Mouse (Mus musculus) liver, embryonic 12.5 days (tissue): ENCODE measurements around the gene Ninj2. TPM values are rescaled to one million over a fixed set of nuclear protein-coding genes. Genes with fewer than 3 reads are reported as not detected.

Source experiments
- ATAC-seq: fragments of 200-750 bp; cut with Nextera tagmentation; 2 replicates; pipeline ENCODE4 v1.8.0; 2017; ENCODE audit warnings: moderate number of reproducible peaks, mild to moderate bottlenecking, moderate library complexity
- H3K27ac ChIP-seq: fragments of 300-500 bp; sonication (generic); 2 replicates; pipeline ENCODE4 v1.5.1; 2016; ENCODE audit warnings: mild to moderate bottlenecking
- H3K27me3 ChIP-seq: fragments of 300-500 bp; sonication (generic); replicated peaks from 2 replicates; pipeline ENCODE4 v1.6.1; 2016; ENCODE audit warnings: mild to moderate bottlenecking, moderate library complexity
- H3K36me3 ChIP-seq: fragments of 300-500 bp; sonication (generic); 2 replicates; pipeline ENCODE4 v1.6.1; 2016; ENCODE audit warnings: mild to moderate bottlenecking, moderate library complexity
- H3K4me1 ChIP-seq: fragments of 300-500 bp; sonication (generic); 2 replicates; pipeline ENCODE4 v1.6.1; 2016
- H3K4me2 ChIP-seq: fragments of 300-500 bp; sonication (generic); 2 replicates; pipeline ENCODE4 v1.6.1; 2016; ENCODE audit warnings: mild to moderate bottlenecking, moderate library complexity
- H3K4me3 ChIP-seq: fragments of 300-500 bp; sonication (generic); 2 replicates; pipeline ENCODE4 v1.5.1; 2016; ENCODE audit warnings: mild to moderate bottlenecking, moderate library complexity
- H3K9ac ChIP-seq: fragments of 300-500 bp; sonication (generic); 2 replicates; pipeline ENCODE4 v1.6.1; 2016; ENCODE audit warnings: mild to moderate bottlenecking, moderate library complexity
- H3K9me3 ChIP-seq: fragments of 300-500 bp; sonication (generic); replicated peaks from 2 replicates; pipeline ENCODE4 v1.6.1; 2016; ENCODE audit warnings: mild to moderate bottlenecking, moderate library complexity
- whole genome bisulfite sequencing: fragments of 180-500 bp; shearing (Covaris S2); methylation state at CpG from one replicate; pipeline ENCODE4 v1.1.7; 2016; ENCODE audit not compliant: insufficient replicate concordance; 5-methylcytosine and 5-hydroxymethylcytosine counted together
- polyA plus RNA-seq: library from polyadenylated mRNA; unstranded; fragments of >200 nt; fragmentation: Nextera tagmentation; extraction: Ambion mirVana; gene quantifications from 2 replicates; pipeline ENCODE4 v1.2.1, GENCODE M21; 2016

Ninj2 gene
- polyA plus RNA-seq, 1 experiment from 2014 or later: not detected

DNA sequence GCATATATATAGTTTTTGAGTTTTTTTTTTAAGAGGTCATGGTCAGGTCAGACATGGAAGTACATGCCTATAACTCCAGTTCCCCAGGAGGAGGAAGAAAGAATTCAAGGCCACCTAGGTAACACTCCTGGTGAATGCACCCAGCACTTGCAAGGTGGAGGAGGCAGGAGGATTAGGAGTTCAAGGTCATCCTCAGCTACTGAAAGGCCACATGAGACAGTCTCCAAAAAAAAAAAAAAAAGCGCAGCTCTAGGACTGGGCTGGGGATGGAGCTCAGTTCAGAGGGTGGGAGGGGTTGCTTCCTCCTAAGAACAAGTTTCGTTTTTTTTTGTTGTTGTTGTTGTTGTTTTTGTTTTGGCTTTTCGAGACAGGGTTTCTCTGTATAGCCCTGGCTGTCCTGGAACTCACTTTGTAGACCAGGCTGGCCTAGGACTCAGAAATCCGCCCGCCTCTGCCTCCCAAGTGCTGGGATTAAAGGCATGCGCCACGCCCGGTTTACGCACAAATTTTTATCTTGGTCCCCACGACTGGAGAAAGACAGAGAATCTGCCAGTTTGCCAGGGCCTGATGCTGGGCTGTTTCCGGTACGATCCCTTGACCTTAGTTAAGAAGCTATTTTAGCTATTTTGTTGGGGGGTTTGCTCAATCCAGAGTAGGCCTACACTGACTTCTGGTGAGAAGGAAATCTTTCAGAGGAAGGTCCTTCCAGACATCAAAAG lies 92.0 kb downstream of the Ninj2 start:
- H3K36me3 ChIP-seq: no peaks in the 10 kb centered on the region
- no peak overlapping the region for H3K4me2 ChIP-seq
- no peaks in the 10 kb centered on the region for H3K9me3 ChIP-seq
- no peak overlapping the region for H3K27ac ChIP-seq
- H3K4me3 ChIP-seq: no peak overlapping the region
- H3K27me3 ChIP-seq: peaks cover 19% of the 10 kb centered on the region; the same call in 1 of the 2 replicates
- ATAC-seq: no peak
- H3K4me1 ChIP-seq: peaks cover 52% of the 10 kb centered on the region
- no peak overlapping the region for H3K9ac ChIP-seq
- 74% methylated on average over 12 of the region's 12 CpGs for WGBS

DNA sequence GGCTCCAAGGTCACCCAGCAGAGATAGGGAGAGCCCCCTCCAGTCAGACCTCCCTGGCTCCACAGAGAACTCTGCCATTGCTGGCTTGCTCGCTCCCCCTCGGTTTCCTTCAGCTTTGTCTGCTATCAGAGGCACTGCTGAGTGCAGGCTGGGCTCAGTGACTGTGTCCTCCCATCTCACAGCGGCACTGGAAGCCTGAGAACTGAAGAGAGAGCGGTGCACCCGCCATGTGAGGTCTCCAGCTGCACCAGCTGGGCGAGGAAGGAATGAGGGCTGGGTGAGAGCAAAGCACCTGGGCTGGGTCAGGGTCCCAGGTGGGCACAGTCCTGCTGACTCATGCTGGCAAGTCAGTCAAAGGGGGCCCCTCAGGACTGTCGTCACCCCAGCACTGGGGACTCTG lies 92.6 kb downstream of the Ninj2 start:
- Histone ChIP-seq H3K9ac (no peak overlapping the region), H3K36me3 (no peaks in the 10 kb centered on the region), H3K27me3 (peaks cover 19% of the 10 kb centered on the region; the same call in 1 of the 2 replicates), H3K4me2 (no peak overlapping the region), H3K9me3 (no peaks in the 10 kb centered on the region), H3K27ac (no peak overlapping the region), H3K4me1 (peaks cover 51% of the 10 kb centered on the region), H3K4me3 (no peak overlapping the region)
- no peak for ATAC-seq
- WGBS: 60% methylated on average over 7 of the region's 7 CpGs

DNA sequence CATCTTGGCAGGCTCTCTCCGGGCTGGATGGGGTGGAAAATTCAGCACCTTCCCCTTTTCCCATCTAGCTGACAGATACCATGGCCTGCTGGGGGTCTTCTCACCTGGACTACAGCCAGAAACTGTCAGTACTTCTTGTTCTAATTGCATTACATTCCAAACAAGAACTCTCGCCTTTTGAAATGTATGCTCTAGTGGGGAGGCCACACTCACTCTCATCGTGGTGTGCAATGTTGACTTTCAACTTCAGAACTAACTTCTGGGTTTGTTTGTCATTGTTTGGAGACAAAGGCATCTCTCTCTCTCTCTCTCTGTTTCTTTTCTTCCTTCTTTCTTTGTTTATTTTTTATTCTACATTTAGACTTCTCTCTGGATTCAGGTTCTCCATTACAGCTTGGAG lies 93.4 kb downstream of the Ninj2 start:
- 62% methylated on average over 3 of the region's 3 CpGs for WGBS
- Histone ChIP-seq H3K36me3 (no peaks in the 10 kb centered on the region), H3K9ac (no peak overlapping the region), H3K4me1 (peaks cover 59% of the 10 kb centered on the region), H3K27ac (no peak overlapping the region), H3K9me3 (no peaks in the 10 kb centered on the region), H3K4me2 (no peak overlapping the region), H3K4me3 (no peak overlapping the region), H3K27me3 (peaks cover 19% of the 10 kb centered on the region; the same call in 1 of the 2 replicates)
- ATAC-seq: no peak

DNA sequence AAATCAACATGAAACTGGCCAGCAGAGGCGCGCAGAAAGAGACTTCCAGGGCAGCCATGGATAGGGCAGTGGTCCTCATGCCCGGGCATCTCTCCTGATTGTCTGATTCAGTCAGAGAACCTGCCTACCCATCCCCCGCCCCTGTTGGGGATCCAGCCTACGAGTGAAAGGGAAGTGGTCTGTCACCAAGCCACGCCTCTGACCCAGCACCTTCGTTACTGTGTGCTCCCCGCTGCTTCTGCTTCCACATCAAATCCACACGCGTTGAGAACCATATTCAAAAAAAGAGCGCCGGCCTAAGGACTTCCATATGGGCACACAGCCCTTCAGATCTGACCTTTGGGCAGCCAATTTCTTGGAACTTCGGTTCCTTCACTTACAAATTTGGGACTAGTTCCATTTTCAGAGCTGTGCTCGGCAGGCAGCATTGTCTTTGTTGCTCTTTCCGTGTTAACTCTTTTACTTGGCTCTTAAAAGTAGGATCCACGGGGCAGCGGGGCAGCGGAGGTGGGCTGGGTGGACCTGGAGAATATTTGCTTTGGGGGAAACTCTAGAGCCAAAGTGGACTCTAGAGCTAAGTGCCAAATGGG lies 94.5 kb downstream of the Ninj2 start:
- 6% methylated on average over 18 of the region's 18 CpGs for whole genome bisulfite sequencing
- no peak for ATAC-seq

DNA sequence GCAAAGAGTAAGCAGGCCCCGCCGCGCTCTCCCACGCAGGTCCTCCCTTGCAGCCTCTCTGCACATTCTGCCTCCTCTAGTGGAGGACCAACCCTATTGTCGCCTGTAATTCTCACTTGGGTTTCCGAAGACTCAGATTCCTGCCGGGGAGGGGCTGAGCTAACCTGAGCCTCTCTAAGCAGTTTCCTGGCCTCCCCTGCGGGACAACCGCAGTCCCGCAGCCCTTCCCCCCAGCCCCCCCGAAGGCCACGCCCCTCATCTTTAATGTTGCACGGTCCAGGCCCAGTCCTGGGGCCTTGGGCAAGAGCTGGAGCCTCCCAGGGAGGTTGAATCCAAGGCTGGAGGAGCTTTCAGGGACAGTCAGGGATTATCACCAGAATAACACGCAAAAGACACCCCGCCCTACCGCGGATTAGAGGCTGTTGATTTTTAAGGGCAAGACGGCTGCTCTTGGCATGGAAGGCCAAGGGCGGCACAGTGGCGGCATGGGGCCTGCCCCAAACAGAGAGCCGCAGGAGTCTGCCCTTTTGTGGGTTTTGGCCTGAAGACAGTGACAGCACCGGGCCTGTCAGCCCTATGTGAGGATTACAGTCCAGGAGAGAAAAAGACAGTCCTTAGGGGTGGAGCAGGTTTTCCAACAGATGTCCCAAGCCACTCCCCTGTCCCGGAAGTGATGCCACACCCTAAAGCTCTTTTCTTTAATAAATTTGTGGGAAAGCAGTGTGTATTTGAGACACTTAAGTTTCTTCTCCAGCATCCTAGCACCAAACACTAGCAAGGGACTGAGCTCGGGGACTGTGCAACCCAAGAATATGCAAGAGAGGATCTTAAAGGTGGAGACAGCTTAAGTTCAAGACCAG lies 95.5 kb downstream of the Ninj2 start:
- no peaks in the 10 kb centered on the region for H3K36me3 ChIP-seq
- H3K4me2 ChIP-seq: peak overlapping the region; percentile 67
- peak overlapping the region; percentile 57 for H3K9ac ChIP-seq
- peak overlapping the region; percentile 38 for H3K4me3 ChIP-seq
- H3K4me1 ChIP-seq: peaks cover 79% of the 10 kb centered on the region
- no peaks in the 10 kb centered on the region for H3K9me3 ChIP-seq
- WGBS: 24% methylated on average over 24 of the region's 24 CpGs
- H3K27me3 ChIP-seq: peaks cover 19% of the 10 kb centered on the region; the same call in 1 of the 2 replicates
- peak overlapping the region; percentile 57 for H3K27ac ChIP-seq
- peak; percentile 43 for ATAC-seq

More for the DNA sequence above, 94.5 kb downstream of the Ninj2 start:
- H3K4me3 ChIP-seq: peak overlapping the region; percentile 38
- peaks cover 70% of the 10 kb centered on the region for H3K4me1 ChIP-seq
- peak overlapping the region; percentile 57 for H3K9ac ChIP-seq
- H3K27me3 ChIP-seq: peaks cover 19% of the 10 kb centered on the region; the same call in 1 of the 2 replicates
- no peaks in the 10 kb centered on the region for H3K9me3 ChIP-seq
- H3K4me2 ChIP-seq: peak overlapping the region; percentile 67
- H3K36me3 ChIP-seq: no peaks in the 10 kb centered on the region
- peak overlapping the region; percentile 57; the same call in 1 of the 2 replicates for H3K27ac ChIP-seq

DNA sequence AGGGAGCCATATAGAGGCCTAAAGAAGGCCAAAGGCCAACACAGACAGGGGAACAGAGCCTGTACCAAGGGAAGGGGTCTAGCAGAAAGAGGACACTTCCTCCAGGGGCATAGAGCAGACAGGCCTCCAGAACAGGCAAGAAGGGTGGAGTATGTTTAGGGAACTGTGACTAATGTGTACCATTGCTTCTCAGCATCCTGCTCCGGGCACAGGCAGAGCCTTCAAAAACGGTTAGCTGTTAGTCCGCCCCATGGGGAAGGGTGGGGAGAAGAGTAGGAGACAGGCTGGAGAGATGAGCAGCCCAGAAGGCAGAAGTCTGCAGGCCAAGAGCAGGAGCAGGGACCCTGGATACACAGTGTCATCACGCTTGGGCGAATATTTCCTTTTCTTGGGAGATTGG lies 96.1 kb downstream of the Ninj2 start:
- Histone ChIP-seq H3K4me1 (peaks cover 86% of the 10 kb centered on the region), H3K27ac (no peak overlapping the region)
- no peak for ATAC-seq

DNA sequence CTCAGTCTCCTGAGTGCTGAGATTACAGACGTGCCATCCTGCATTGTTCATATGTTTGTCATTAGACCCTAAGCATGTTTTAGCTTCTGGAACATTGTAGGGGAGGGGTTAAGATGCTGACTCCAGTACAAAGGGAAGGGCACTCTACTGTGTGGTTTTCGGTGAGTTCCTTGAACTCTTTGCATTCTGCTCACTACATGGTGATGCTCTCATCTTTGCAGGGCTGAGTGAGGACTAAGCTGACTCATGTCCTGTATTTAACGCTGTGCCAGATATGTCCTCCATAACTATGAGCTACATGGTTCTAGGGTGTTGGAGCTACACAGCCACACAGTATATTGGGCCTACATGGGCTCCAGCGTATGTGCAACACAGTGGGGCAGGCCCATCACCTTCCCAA lies 97.2 kb downstream of the Ninj2 start:
- Histone ChIP-seq H3K4me3 (no peak overlapping the region), H3K4me1 (peaks cover 87% of the 10 kb centered on the region), H3K9ac (no peak overlapping the region), H3K4me2 (no peak overlapping the region), H3K36me3 (no peaks in the 10 kb centered on the region), H3K9me3 (no peaks in the 10 kb centered on the region), H3K27ac (peak overlapping the region; percentile 65; the same call in 1 of the 2 replicates), H3K27me3 (peaks cover 24% of the 10 kb centered on the region; the same call in 1 of the 2 replicates)
- ATAC-seq: no peak
- 80% methylated on average over 4 of the region's 4 CpGs for WGBS

More for the DNA sequence above, 96.1 kb downstream of the Ninj2 start:
- Histone ChIP-seq H3K27me3 (peaks cover 19% of the 10 kb centered on the region; the same call in 1 of the 2 replicates), H3K9ac (no peak overlapping the region), H3K36me3 (no peaks in the 10 kb centered on the region), H3K4me2 (no peak overlapping the region), H3K4me3 (no peak overlapping the region), H3K9me3 (no peaks in the 10 kb centered on the region)
- WGBS: 69% methylated on average over 5 of the region's 5 CpGs

DNA sequence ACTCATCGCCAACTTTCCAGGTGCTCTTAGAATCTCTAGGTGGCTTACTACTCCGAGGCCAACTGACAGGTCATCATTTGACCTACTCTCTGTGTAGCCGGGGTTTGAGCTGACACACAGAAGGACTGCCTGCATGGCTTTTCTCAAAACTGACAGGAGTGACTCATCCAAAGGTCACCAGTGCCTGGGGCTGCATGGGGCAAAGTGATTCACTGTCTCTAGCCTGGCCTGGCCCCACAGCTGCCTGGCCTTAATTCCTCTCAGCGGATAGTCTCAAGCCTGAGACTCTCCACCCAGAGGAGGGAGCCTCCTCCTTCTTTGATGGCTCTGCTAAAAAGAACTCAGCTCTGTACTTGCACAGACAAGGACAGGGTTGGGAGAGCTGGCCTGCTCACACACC lies 97.8 kb downstream of the Ninj2 start:
- H3K9ac ChIP-seq: no peak overlapping the region
- H3K9me3 ChIP-seq: no peaks in the 10 kb centered on the region
- no peak for ATAC-seq
- no peak overlapping the region for H3K4me2 ChIP-seq
- 66% methylated on average over 4 of the region's 4 CpGs for WGBS
- peaks cover 24% of the 10 kb centered on the region; the same call in 1 of the 2 replicates for H3K27me3 ChIP-seq
- H3K4me1 ChIP-seq: peaks cover 82% of the 10 kb centered on the region
- peak overlapping the region; percentile 65 for H3K27ac ChIP-seq
- no peaks in the 10 kb centered on the region for H3K36me3 ChIP-seq
- no peak overlapping the region for H3K4me3 ChIP-seq

DNA sequence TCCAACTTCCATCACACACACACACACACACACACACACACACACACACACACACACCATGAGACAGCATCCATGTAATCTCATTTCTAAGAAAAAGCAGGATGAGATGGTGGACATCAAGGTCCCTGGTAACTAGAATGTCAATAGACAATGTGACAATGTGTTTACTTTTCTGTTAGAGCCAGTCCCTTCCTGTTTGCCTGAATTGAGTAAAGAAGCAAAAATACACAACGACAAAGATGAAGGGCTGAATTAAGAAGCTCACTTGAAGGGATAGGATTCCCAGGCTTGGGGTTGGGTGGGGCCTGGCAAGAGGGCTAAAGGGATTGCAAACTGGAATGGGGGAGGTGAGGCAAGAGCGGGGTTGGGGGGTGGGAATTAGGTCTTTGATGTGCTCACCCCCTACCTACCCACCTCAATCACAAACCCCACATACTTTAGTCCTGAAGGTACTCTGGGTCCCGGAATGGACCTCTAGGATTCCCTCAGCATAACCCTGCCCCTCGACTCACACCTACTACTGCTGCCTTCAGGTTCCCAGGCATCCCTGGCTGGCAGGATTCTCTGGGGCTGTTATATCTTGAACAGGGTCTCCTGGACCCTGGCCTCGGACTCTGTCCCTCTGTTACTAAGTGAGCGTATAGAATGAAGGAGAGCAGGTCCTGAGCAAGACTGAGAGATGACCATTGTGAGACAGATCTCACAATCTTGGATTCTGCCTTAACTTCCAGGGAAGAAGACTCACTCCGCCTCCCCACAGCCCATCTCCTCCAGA lies 98.4 kb downstream of the Ninj2 start:
- peak overlapping the region; percentile 21; the same call in 1 of the 2 replicates for H3K4me2 ChIP-seq
- peaks cover 75% of the 10 kb centered on the region for H3K4me1 ChIP-seq
- WGBS: 64% methylated on average over 7 of the region's 7 CpGs

DNA sequence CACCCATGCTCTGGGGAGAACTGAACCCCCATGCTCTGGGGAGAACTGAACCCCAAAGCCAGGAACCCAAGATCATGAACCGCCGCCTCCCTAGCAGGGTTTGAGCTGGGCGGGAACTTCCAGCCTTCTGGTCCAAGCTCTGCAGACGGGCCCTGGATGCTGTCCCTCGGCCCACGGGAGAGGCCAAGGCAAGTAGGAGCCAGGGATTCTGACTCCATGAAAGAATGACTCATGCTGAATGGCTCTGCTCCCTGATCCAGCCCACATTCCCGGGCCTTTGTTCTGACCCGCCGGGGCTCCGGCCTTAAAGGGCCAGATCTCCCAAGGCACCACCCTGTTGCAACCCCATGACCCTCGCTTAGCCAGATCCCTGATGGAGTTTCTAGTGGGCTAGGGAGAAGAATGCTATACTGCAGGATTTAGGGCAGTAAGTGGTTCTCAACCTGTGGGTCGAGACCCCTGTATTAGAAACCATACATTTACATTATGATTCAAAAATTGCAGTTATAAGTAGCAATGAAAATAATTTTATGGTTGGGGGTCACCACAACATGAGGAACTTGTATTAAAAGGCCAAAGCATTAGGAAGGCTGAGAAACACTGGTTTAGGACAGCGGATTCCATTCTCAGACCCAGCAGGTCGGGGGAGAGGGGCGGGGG lies 99.2 kb downstream of the Ninj2 start:
- H3K4me2 ChIP-seq: peak overlapping the region; percentile 21; the same call in 1 of the 2 replicates
- WGBS: 65% methylated on average over 13 of the region's 15 CpGs
- peaks cover 22% of the 10 kb centered on the region; the same call in 1 of the 2 replicates for H3K27me3 ChIP-seq
- H3K36me3 ChIP-seq: no peaks in the 10 kb centered on the region
- no peaks in the 10 kb centered on the region for H3K9me3 ChIP-seq
- H3K9ac ChIP-seq: no peak overlapping the region
- peaks cover 69% of the 10 kb centered on the region for H3K4me1 ChIP-seq
- no peak for ATAC-seq
- H3K4me3 ChIP-seq: no peak overlapping the region
- peak overlapping the region; percentile 69; the same call in 1 of the 2 replicates for H3K27ac ChIP-seq

More for the DNA sequence above, 98.4 kb downstream of the Ninj2 start:
- Histone ChIP-seq H3K27ac (peak overlapping the region; percentile 65), H3K36me3 (no peaks in the 10 kb centered on the region), H3K9ac (no peak overlapping the region; the same call in 1 of the 2 replicates), H3K27me3 (peaks cover 24% of the 10 kb centered on the region; the same call in 1 of the 2 replicates), H3K4me3 (no peak overlapping the region), H3K9me3 (no peaks in the 10 kb centered on the region)
- ATAC-seq: no peak
